Mouse (Mus musculus): ENCODE measurements around the gene Gm21783. TPM values are rescaled to one million over a fixed set of nuclear protein-coding genes. Genes with fewer than 3 reads are reported as not detected.
"Not testable (repeated sequence)": the region's sequence is repeated elsewhere in the genome, so short reads cannot be mapped to it uniquely, and the experiment has no call there.

The Gm21783 gene
- not detected in 2 replicates for polyA plus RNA-seq (2014; fragmentation: Nextera tagmentation; extraction: Ambion mirVana)

DNA sequence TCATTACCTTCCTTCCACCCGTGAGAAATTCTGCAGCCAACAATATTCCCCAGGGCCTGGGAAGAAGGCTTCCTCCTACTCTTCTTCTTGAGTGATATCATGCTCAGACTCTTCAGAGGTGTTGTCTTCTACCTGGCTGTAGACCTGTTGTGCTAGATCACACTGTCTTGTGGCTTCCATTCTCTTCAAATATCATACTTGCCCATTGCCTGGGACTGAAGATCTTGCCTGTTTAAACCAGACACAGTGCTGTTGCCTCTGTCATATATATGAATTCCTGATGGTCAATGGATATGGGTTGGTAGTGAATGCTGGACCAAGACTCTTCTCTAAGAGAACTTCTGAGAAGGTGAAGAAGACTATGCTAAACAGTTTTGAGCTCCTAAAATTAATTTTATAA lies at the start of gene Gm21783:
Gene Gm21783, minus strand, starts transcription at position 101 of the 400 bp plus-strand sequence.
- not testable (repeated sequence) for H3K36me3 ChIP-seq (ENCODE audit: control insufficient read depth, insufficient read depth, low read length); H3K4me2 ChIP-seq (ENCODE audit: low read depth); H3K9me3 ChIP-seq (ENCODE audit: control insufficient read depth, low read length); H3K9ac ChIP-seq (ENCODE audit: low read length); H3K27me3 ChIP-seq (ENCODE audit: control insufficient read depth, insufficient read depth, low read length); ATAC-seq (ENCODE audit: insufficient read depth, low FRiP score, low TSS enrichment); DNase-seq (ENCODE audit: low spot score); H3K27ac ChIP-seq (ENCODE audit: low read depth, low read length); H3K4me3 ChIP-seq (ENCODE audit: low read depth, low read length); H3K4me1 ChIP-seq (ENCODE audit: control insufficient read depth, insufficient read depth, low read length)
- no CpG with 5 or more reads among the region's 1 CpGs for WGBS

All from neural tube, embryonic 11.5 days (tissue).